Mouse (Mus musculus) hindbrain, embryonic 10.5 days (tissue): ENCODE data around the gene Prr5l. TPM values are rescaled to one million over a fixed set of nuclear protein-coding genes. Genes with fewer than 3 reads are reported as not detected.
"Not testable (repeated sequence)": the region's sequence is repeated elsewhere in the genome, so short reads cannot be mapped to it uniquely, and the experiment has no call there.

ENCODE experiments used
- DNase-seq: peaks from one replicate; pipeline ENCODE4 v3.0.0-alpha.2; 2017; ENCODE audit warnings: low spot score
- H3K27ac ChIP-seq: fragments of 300-500 bp; sonication (generic); 2 replicates; pipeline ENCODE4 v1.5.1; 2016; ENCODE audit warnings: mild to moderate bottlenecking, moderate library complexity
- H3K27me3 ChIP-seq: fragments of 300-500 bp; sonication (generic); 2 replicates; pipeline ENCODE4 v1.6.1; 2016; ENCODE audit warnings: mild to moderate bottlenecking; ENCODE audit not compliant: poor library complexity, insufficient read depth, severe bottlenecking
- H3K36me3 ChIP-seq: fragments of 300-500 bp; sonication (generic); 2 replicates; pipeline ENCODE4 v1.6.1; 2016; ENCODE audit warnings: mild to moderate bottlenecking, moderate library complexity
- H3K4me1 ChIP-seq: fragments of 300-500 bp; sonication (generic); replicated peaks from 2 replicates; pipeline ENCODE4 v1.6.1; 2016; ENCODE audit warnings: mild to moderate bottlenecking
- H3K4me3 ChIP-seq: fragments of 300-500 bp; sonication (generic); 2 replicates; pipeline ENCODE4 v1.5.1; 2016; ENCODE audit warnings: mild to moderate bottlenecking, moderate library complexity
- H3K9me3 ChIP-seq: fragments of 300-500 bp; sonication (generic); 2 replicates; pipeline ENCODE4 v1.6.1; 2016; ENCODE audit warnings: mild to moderate bottlenecking, moderate library complexity
- WGBS: fragments of 180-500 bp; shearing (Covaris S2); methylation state at CpG from one replicate; pipeline ENCODE4 v1.1.7; 2016; 5-methylcytosine and 5-hydroxymethylcytosine counted together
- polyA plus RNA-seq: library from polyadenylated mRNA; unstranded; fragments of >200 nt; fragmentation: Nextera tagmentation; extraction: Ambion mirVana; gene quantifications from 2 replicates; pipeline ENCODE4 v1.2.1, GENCODE M21; 2016

Gene Prr5l
- polyA plus RNA-seq, 1 experiment from 2014 or later, result 17.8 TPM

GRCm38 (mm10) chr2:101746537-101746936 lies 136.3 kb downstream of the Prr5l start:
- WGBS, result 93% methylated on average over 7 of the region's 7 CpGs
- H3K4me1 ChIP-seq, result peaks cover 11% of the 10 kb centered on the region
- peaks cover 11% of the 10 kb centered on the region; the same call in 1 of the 2 replicates for H3K36me3 ChIP-seq
- H3K9me3 ChIP-seq, result no peaks in the 10 kb centered on the region
- no peak for DNase-seq
- no peak overlapping the region for H3K4me3 ChIP-seq
- H3K27ac ChIP-seq, result no peak overlapping the region
- H3K27me3 ChIP-seq, result no peaks in the 10 kb centered on the region

- whole genome bisulfite sequencing, result 92% methylated on average over 2 of the region's 2 CpGs
- not testable (repeated sequence) for H3K4me3 ChIP-seq, DNase-seq, H3K4me1 ChIP-seq, H3K9me3 ChIP-seq, H3K27me3 ChIP-seq, H3K27ac ChIP-seq
- peaks cover 11% of the 10 kb centered on the region; the same call in 1 of the 2 replicates for H3K36me3 ChIP-seq
Measured at GRCm38 (mm10) chr2:101745656-101746055, 137.2 kb downstream of the Prr5l start.

- no peak overlapping the region for H3K4me3 ChIP-seq
- no peaks in the 10 kb centered on the region for H3K27me3 ChIP-seq
- no peak for DNase-seq
- 0 out of 2 replicates have a peak, but pooled peaks cover 3% of the 10 kb centered on the region for H3K4me1 ChIP-seq
- no peaks in the 10 kb centered on the region for H3K9me3 ChIP-seq
- WGBS, result 84% methylated on average over 7 of the region's 7 CpGs
- H3K27ac ChIP-seq, result 0 out of 2 replicates have a peak overlapping the region, but pooled peaks have one; percentile 16
- H3K36me3 ChIP-seq, result peaks cover 15% of the 10 kb centered on the region
Measured at GRCm38 (mm10) chr2:101742072-101742860, 140.6 kb downstream of the Prr5l start.

- no peak for DNase-seq
- H3K27ac ChIP-seq, result 0 out of 2 replicates have a peak overlapping the region, but pooled peaks have one; percentile 16
- WGBS, result 85% methylated on average over 8 of the region's 8 CpGs
- no peaks in the 10 kb centered on the region for H3K9me3 ChIP-seq
- no peak overlapping the region for H3K4me3 ChIP-seq
- H3K4me1 ChIP-seq, result 0 out of 2 replicates have a peak, but pooled peaks cover 3% of the 10 kb centered on the region
- no peaks in the 10 kb centered on the region for H3K27me3 ChIP-seq
- H3K36me3 ChIP-seq, result peaks cover 13% of the 10 kb centered on the region
Measured at GRCm38 (mm10) chr2:101741653-101742052, 141.2 kb downstream of the Prr5l start.

- Histone ChIP-seq H3K9me3 (no peaks in the 10 kb centered on the region), H3K4me3 (no peak overlapping the region), H3K27ac (no peak overlapping the region), H3K27me3 (no peaks in the 10 kb centered on the region), H3K36me3 (peaks cover 3% of the 10 kb centered on the region), H3K4me1 (0 out of 2 replicates have a peak, but pooled peaks cover 3% of the 10 kb centered on the region)
- WGBS, result 74% methylated on average over 5 of the region's 5 CpGs
- DNase-seq, result no peak
Measured at GRCm38 (mm10) chr2:101739914-101740313, 142.9 kb downstream of the Prr5l start.

- DNase-seq, result no peak
- Histone ChIP-seq H3K9me3 (no peaks in the 10 kb centered on the region), H3K4me1 (peaks cover 11% of the 10 kb centered on the region; the same call in 1 of the 2 replicates), H3K4me3 (no peak overlapping the region), H3K27me3 (no peaks in the 10 kb centered on the region), H3K27ac (no peak overlapping the region), H3K36me3 (peaks cover 33% of the 10 kb centered on the region)
- WGBS, result 92% methylated on average over 3 of the region's 3 CpGs
Measured at GRCm38 (mm10) chr2:101733564-101733963, 149.3 kb downstream of the Prr5l start.

GRCm38 (mm10) chr2:101732777-101733210 lies 150.0 kb downstream of the Prr5l start:
- Histone ChIP-seq H3K27me3 (no peaks in the 10 kb centered on the region), H3K36me3 (peaks cover 39% of the 10 kb centered on the region), H3K9me3 (no peaks in the 10 kb centered on the region), H3K4me1 (peaks cover 11% of the 10 kb centered on the region; the same call in 1 of the 2 replicates), H3K27ac (no peak overlapping the region), H3K4me3 (no peak overlapping the region)
- 92% methylated on average over 10 of the region's 10 CpGs for WGBS
- DNase-seq, result no peak

- H3K36me3 ChIP-seq, result peaks cover 42% of the 10 kb centered on the region
- no peak for DNase-seq
- peak overlapping the region; percentile 45; the same call in 1 of the 2 replicates for H3K27ac ChIP-seq
- H3K27me3 ChIP-seq, result no peaks in the 10 kb centered on the region
- H3K4me3 ChIP-seq, result no peak overlapping the region
- peaks cover 11% of the 10 kb centered on the region; the same call in 1 of the 2 replicates for H3K4me1 ChIP-seq
- H3K9me3 ChIP-seq, result no peaks in the 10 kb centered on the region
Measured at GRCm38 (mm10) chr2:101730972-101731371, 151.9 kb downstream of the Prr5l start.

GRCm38 (mm10) chr2:101729472-101729871 lies 153.4 kb downstream of the Prr5l start:
- no peaks in the 10 kb centered on the region for H3K27me3 ChIP-seq
- H3K36me3 ChIP-seq, result peaks cover 38% of the 10 kb centered on the region
- WGBS, result 70% methylated on average over 1 of the region's 1 CpGs
- H3K4me1 ChIP-seq, result peaks cover 11% of the 10 kb centered on the region; the same call in 1 of the 2 replicates
- no peak overlapping the region for H3K27ac ChIP-seq
- H3K9me3 ChIP-seq, result no peaks in the 10 kb centered on the region
- DNase-seq, result no peak
- H3K4me3 ChIP-seq, result no peak overlapping the region

- peaks cover 24% of the 10 kb centered on the region for H3K36me3 ChIP-seq
- H3K9me3 ChIP-seq, result no peaks in the 10 kb centered on the region
- peaks cover 24% of the 10 kb centered on the region for H3K4me1 ChIP-seq
- H3K4me3 ChIP-seq, result no peak overlapping the region
- H3K27me3 ChIP-seq, result no peaks in the 10 kb centered on the region
- no peak overlapping the region for H3K27ac ChIP-seq
- no peak for DNase-seq
Measured at GRCm38 (mm10) chr2:101727787-101728186, 155.0 kb downstream of the Prr5l start.

GRCm38 (mm10) chr2:101723333-101723881 lies 159.4 kb downstream of the Prr5l start:
- Histone ChIP-seq H3K4me3 (no peak overlapping the region), H3K4me1 (peaks cover 25% of the 10 kb centered on the region), H3K36me3 (peaks cover 25% of the 10 kb centered on the region), H3K27ac (peak overlapping the region; percentile 92), H3K9me3 (no peaks in the 10 kb centered on the region), H3K27me3 (no peaks in the 10 kb centered on the region)
- peak; percentile 18 for DNase-seq
- 53% methylated on average over 10 of the region's 10 CpGs for WGBS

GRCm38 (mm10) chr2:101722370-101723332 lies 160.2 kb downstream of the Prr5l start:
- Histone ChIP-seq H3K4me3 (no peak overlapping the region), H3K27ac (peak overlapping the region; percentile 92), H3K27me3 (no peaks in the 10 kb centered on the region), H3K4me1 (peaks cover 25% of the 10 kb centered on the region), H3K9me3 (no peaks in the 10 kb centered on the region), H3K36me3 (peaks cover 19% of the 10 kb centered on the region)
- 21% methylated on average over 8 of the region's 8 CpGs for WGBS
- peak; percentile 77 for DNase-seq
